Mouse (Mus musculus) T-cell, adult 2 months (primary cell): Measurements from ENCODE around the gene Fam173a.

ENCODE experiments used
- DNase-seq: peaks from one replicate; pipeline ENCODE4 v3.0.0; 2022; ENCODE audit warnings: low spot score

The Fam173a gene

GRCm38 (mm10) chr17:25796951-25797369 is 4.3 kb upstream of the Fam173a start, which contains the start of gene Metrn:
Gene Metrn (minus strand): TSS chr17:25797136.
- DNase-seq, result peak; percentile 77

GRCm38 (mm10) chr17:25796211-25796771 is 3.6 kb upstream of the Fam173a start:
- DNase-seq, result no peak

GRCm38 (mm10) chr17:25795609-25796092 is 3.0 kb upstream of the Fam173a start, which contains the start of gene AC134908.4:
Gene AC134908.4 (minus strand): TSS chr17:25795659.
- no peak for DNase-seq

GRCm38 (mm10) chr17:25794998-25795397 is 2.3 kb upstream of the Fam173a start:
- DNase-seq, result no peak

GRCm38 (mm10) chr17:25794197-25794596 is 1.5 kb upstream of the Fam173a start:
- DNase-seq, result no peak

- peak; percentile 85 for DNase-seq
Observed at GRCm38 (mm10) chr17:25791843-25792527, 716 bp downstream of the Fam173a start.

- no peak for DNase-seq
Observed at GRCm38 (mm10) chr17:25791320-25791842, 1.3 kb downstream of the Fam173a start.

- no peak for DNase-seq
Observed at GRCm38 (mm10) chr17:25786781-25787504, 5.8 kb downstream of the Fam173a start.

- no peak for DNase-seq
Observed at GRCm38 (mm10) chr17:25786280-25786679, 6.4 kb downstream of the Fam173a start, which contains the start of gene Ccdc78. Gene Ccdc78 (plus strand): TSS chr17:25786580.

GRCm38 (mm10) chr17:25785281-25785745 is 7.4 kb downstream of the Fam173a start, which contains the start of gene Haghl:
Gene Haghl (minus strand): TSS chr17:25785673.
- DNase-seq, result peak; percentile 92

GRCm38 (mm10) chr17:25783861-25784574 is 8.7 kb downstream of the Fam173a start:
- DNase-seq, result no peak

- DNase-seq, result no peak
Observed at GRCm38 (mm10) chr17:25783086-25783485, 9.6 kb downstream of the Fam173a start.

- no peak for DNase-seq
Observed at GRCm38 (mm10) chr17:25781339-25781738, 11.4 kb downstream of the Fam173a start.

GRCm38 (mm10) chr17:25777948-25778347 is 14.8 kb downstream of the Fam173a start:
- DNase-seq, result no peak

GRCm38 (mm10) chr17:25775318-25776062 is 17.2 kb downstream of the Fam173a start:
- no peak for DNase-seq

GRCm38 (mm10) chr17:25773549-25774120 is 19.1 kb downstream of the Fam173a start, which contains the start of gene Narfl:
Gene Narfl (plus strand): TSS chr17:25773776.
- DNase-seq, result peak; percentile 95

- DNase-seq, result no peak
Observed at GRCm38 (mm10) chr17:25769331-25769730, 23.4 kb downstream of the Fam173a start.

GRCm38 (mm10) chr17:25765886-25766285 is 26.8 kb downstream of the Fam173a start:
- no peak for DNase-seq

GRCm38 (mm10) chr17:25762591-25762990 is 30.1 kb downstream of the Fam173a start:
- DNase-seq, result no peak

- DNase-seq, result no peak
Observed at GRCm38 (mm10) chr17:25761561-25761970, 31.1 kb downstream of the Fam173a start.
